Mouse (Mus musculus) heart, postnatal 0 days (tissue): ENCODE measurements around the gene Rpl23. TPM values are rescaled to one million over a fixed set of nuclear protein-coding genes. Genes with fewer than 3 reads are reported as not detected.

ENCODE experiments used
- ATAC-seq: fragments of 200-750 bp; cut with Nextera tagmentation; 2 replicates; pipeline ENCODE4 v1.8.0; 2017; ENCODE audit warnings: low read depth, moderate number of reproducible peaks, moderate library complexity; ENCODE audit not compliant: insufficient read depth
- DNase-seq: peaks from one replicate; pipeline ENCODE4 v3.0.0-alpha.2; 2016; ENCODE audit warnings: low spot score
- H3K27ac ChIP-seq: fragments of 300-500 bp; sonication (generic); 2 replicates; pipeline ENCODE4 v1.5.1; 2014; ENCODE audit warnings: low read depth, mild to moderate bottlenecking
- H3K27me3 ChIP-seq: fragments of 300-500 bp; sonication (generic); 2 replicates; pipeline ENCODE4 v1.6.1; 2014; ENCODE audit warnings: low read length, mixed read lengths; ENCODE audit not compliant: control insufficient read depth, insufficient read depth
- H3K36me3 ChIP-seq: fragments of 300-500 bp; sonication (generic); replicated peaks from 2 replicates; pipeline ENCODE4 v1.6.1; 2014; ENCODE audit warnings: low read length, mixed read lengths; ENCODE audit not compliant: control insufficient read depth, insufficient read depth
- H3K4me1 ChIP-seq: fragments of 300-500 bp; sonication (generic); 2 replicates; pipeline ENCODE4 v1.6.1; 2014; ENCODE audit warnings: antibody characterized with exemption; ENCODE audit not compliant: control insufficient read depth, insufficient read depth
- H3K4me2 ChIP-seq: fragments of 300-500 bp; sonication (generic); 2 replicates; pipeline ENCODE4 v1.6.1; 2014; ENCODE audit warnings: low read depth, mild to moderate bottlenecking, low read length, moderate library complexity
- H3K4me3 ChIP-seq: fragments of 300-500 bp; sonication (generic); 2 replicates; pipeline ENCODE4 v1.5.1; 2014; ENCODE audit warnings: low read depth, low read length
- H3K9ac ChIP-seq: fragments of 300-500 bp; sonication (generic); replicated peaks from 2 replicates; pipeline ENCODE4 v1.6.1; 2014; ENCODE audit warnings: low read depth, low read length, mixed read lengths
- H3K9me3 ChIP-seq: fragments of 300-500 bp; sonication (generic); replicated peaks from 2 replicates; pipeline ENCODE4 v1.6.1; 2016; ENCODE audit warnings: low read length; ENCODE audit not compliant: control insufficient read depth
- CTCF ChIP-seq: IDR thresholded peaks from 2 replicates; pipeline ENCODE4 v1.5.1; 2016; ENCODE audit warnings: antibody characterized with exemption, control low read depth, low read depth
- EP300 ChIP-seq: IDR thresholded peaks from 2 replicates; pipeline ENCODE4 v1.6.1; 2016; ENCODE audit warnings: antibody characterized with exemption, low read depth
- WGBS: fragments of 180-500 bp; shearing (Covaris S2); extraction: QIAGEN DNeasy Blood & Tissue Kit; methylation state at CpG from one replicate; pipeline ENCODE4 v1.1.7; 2014; 5-methylcytosine and 5-hydroxymethylcytosine counted together
- polyA plus RNA-seq: library from polyadenylated mRNA; unstranded; fragments of >200 nt; fragmentation: Nextera tagmentation; extraction: Ambion mirVana; gene quantifications from 2 replicates; pipeline ENCODE4 v1.2.1, GENCODE M21; 2015
- total RNA-seq: library from RNA; depleted of rRNA; stranded (reverse); fragments of >200 nt; gene quantifications from 2 replicates; pipeline ENCODE4 v1.2.3, GENCODE M21; 2014; ENCODE audit warnings: low replicate concordance

The Rpl23 gene
- total and polyA plus RNA-seq, 2 experiments from 2014 or later, result 208 to 394 TPM

DNA sequence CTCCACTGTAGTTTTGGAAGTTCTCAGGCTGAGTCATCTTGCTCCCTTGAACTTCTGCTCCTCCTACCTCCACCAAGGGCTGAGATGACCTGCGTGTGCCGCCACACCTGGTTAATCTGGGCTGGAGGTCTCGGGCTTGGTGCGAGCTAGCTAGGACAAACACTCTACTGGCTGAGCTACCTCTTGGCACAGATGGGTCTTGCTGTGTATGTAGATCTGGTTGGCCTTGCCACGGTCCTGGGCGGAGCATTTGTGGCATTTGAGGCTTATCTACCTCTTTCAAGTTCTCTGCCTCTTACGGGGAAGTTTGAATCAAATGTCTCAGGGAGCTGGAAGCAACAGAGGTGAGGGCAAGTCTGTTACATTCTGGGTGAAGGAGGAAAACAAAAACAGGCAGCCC is 28.1 kb upstream of the Rpl23 start:
- H3K4me1 ChIP-seq, result peaks cover 68% of the 10 kb centered on the region
- DNase-seq (no peak), ATAC-seq (no peak)
- H3K4me2 ChIP-seq, result no peak overlapping the region
- H3K36me3 ChIP-seq, result peaks cover 28% of the 10 kb centered on the region
- WGBS, result 57% methylated on average over 7 of the region's 7 CpGs
- H3K27me3 ChIP-seq, result no peaks in the 10 kb centered on the region
- no peaks in the 10 kb centered on the region for H3K9me3 ChIP-seq
- H3K9ac ChIP-seq, result no peak overlapping the region
- H3K27ac ChIP-seq, result no peak overlapping the region
- no peak overlapping the region for H3K4me3 ChIP-seq
- TF ChIP-seq CTCF (no peak), EP300 (no peak)

DNA sequence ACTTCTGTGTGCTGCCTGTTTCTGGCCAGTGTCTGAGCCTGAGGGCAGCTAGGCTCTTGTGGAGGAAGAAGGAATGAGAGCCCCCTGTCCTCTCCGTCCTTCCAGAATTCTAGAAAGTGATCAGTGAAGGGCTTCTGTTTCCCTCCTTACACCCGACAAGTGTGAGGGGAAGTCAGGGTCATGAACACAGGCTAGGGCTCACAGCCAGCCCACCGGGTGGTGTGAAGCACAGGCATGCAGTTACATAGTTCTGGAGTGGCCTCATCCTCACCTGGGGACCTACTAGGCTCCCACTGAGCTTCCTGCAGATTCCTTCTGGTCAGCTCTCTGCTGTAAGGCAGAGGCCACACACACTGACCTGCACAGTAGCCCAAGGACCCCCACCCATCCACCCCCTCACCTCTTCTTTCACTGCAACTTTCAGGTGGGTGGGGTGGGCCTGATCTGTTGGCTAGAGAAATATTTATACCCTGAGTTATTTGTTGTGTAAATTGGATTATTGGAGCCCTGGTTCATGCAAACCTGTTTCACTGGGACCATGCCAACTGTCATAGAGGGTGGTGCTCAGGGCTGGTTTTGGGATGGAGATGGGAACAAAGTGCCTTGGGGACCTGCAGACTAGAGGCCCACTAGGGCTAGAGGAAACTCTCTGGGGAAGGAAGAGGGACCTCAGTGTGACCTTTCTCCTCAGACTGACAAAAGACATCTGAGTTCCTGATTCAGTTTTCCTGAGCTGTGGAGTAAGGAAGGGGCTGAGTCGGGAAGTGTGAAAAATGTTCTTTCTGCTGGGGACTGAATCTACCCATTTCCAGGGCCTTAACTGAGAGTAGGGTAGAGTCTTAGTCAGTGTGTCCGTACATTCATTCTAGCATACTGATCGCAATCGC is 27.2 kb upstream of the Rpl23 start:
- Histone ChIP-seq H3K36me3 (peaks cover 27% of the 10 kb centered on the region), H3K9me3 (no peaks in the 10 kb centered on the region), H3K9ac (0 out of 2 replicates have a peak overlapping the region, but pooled peaks have one; percentile 16), H3K27me3 (no peaks in the 10 kb centered on the region), H3K4me2 (0 out of 2 replicates have a peak overlapping the region, but pooled peaks have one; percentile 12), H3K4me1 (peaks cover 76% of the 10 kb centered on the region), H3K4me3 (no peak overlapping the region), H3K27ac (peak overlapping the region; percentile 58; the same call in 1 of the 2 replicates)
- TF ChIP-seq EP300 (no peak), CTCF (no peak)
- WGBS, result 44% methylated on average over 7 of the region's 7 CpGs
- DNase-seq (no peak), ATAC-seq (no peak)

DNA sequence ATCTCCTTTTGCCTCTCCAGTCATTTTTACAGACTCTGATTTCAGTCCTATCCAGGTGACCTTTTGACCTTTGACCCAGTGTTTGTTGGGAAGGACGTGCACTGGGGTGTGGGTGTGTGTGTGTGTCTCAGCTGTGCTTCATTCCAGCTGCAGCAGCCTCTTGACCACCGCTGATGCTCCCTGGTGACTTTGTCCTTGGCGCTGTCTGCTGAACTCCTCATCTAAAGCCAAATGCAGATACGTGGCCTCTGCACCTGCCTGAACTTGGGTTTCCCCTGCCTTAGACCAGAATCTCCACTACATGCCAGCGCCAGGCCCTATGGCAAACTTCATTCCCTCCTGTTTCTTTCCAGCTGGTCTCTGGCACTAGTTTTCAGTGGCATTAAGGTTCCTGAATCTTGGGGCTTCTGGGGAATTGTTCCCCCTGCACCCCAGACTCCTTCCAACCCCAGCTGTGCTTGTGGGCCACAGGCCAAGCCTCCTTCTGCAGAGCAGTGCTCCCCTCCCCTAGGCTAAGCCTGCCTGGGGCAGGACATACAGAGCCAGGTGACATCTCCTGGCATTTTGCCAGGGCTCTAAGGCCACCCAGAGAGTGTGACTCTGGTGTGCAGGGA is 26.5 kb upstream of the Rpl23 start:
- 29% methylated on average over 5 of the region's 5 CpGs for whole genome bisulfite sequencing
- Histone ChIP-seq H3K9me3 (no peaks in the 10 kb centered on the region), H3K4me2 (no peak overlapping the region), H3K27me3 (no peaks in the 10 kb centered on the region), H3K4me1 (peaks cover 80% of the 10 kb centered on the region), H3K4me3 (no peak overlapping the region), H3K9ac (0 out of 2 replicates have a peak overlapping the region, but pooled peaks have one; percentile 16), H3K36me3 (peaks cover 22% of the 10 kb centered on the region), H3K27ac (peak overlapping the region; percentile 58)
- TF ChIP-seq EP300 (no peak), CTCF (no peak)
- ATAC-seq (peak; percentile 21; the same call in 1 of the 2 replicates), DNase-seq (no peak)

DNA sequence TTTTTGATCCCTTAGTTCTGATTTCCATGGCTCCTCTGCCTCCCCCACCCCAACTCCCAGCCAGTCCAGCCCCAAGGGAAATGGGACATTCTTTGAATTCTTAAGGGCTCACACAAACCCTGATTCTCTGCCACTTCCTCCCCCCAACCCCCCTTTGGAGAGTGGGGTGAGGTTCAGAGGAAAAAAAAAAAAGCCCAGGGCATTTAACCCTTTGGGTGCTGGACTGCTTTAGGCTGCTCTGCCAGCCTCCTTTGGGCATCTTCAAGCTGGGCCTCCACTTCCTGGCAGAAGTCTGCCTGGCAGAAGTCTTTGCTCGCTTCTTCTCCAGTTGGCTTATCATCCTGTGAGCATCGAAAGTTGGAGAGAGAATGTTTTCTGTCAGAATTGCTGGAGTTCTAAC is 25.9 kb upstream of the Rpl23 start:
- Histone ChIP-seq H3K9me3 (no peaks in the 10 kb centered on the region), H3K4me3 (no peak overlapping the region), H3K27ac (peak overlapping the region; percentile 58), H3K4me1 (peaks cover 80% of the 10 kb centered on the region), H3K9ac (no peak overlapping the region), H3K36me3 (peaks cover 18% of the 10 kb centered on the region), H3K27me3 (no peaks in the 10 kb centered on the region), H3K4me2 (no peak overlapping the region)
- ATAC-seq, result no peak
- TF ChIP-seq EP300 (no peak), CTCF (no peak)
- WGBS, result 40% methylated on average over 2 of the region's 2 CpGs
- DNase-seq, result no peak

DNA sequence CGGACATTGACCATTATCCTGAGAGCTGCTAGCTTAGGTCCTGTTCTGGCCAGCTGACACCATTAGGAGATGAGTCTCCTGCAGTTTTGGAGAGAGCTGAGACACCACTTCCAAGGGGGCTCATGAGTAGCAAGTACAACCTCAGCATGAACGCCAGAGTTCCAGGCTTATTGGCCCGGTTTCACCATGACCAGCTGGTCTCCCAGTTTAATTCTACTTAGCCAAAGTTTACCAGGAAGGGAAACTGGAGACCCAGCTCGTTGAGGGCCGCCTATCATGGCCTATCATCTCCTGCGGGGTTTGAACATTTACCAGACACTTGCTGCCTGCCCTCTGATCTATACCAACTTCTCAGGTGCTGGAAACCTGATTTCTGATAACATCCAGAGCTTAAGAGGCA is 25.4 kb upstream of the Rpl23 start:
- no peaks in the 10 kb centered on the region for H3K9me3 ChIP-seq
- H3K27me3 ChIP-seq, result no peaks in the 10 kb centered on the region
- H3K4me2 ChIP-seq, result no peak overlapping the region
- TF ChIP-seq CTCF (no peak), EP300 (no peak)
- H3K4me3 ChIP-seq, result no peak overlapping the region
- DNase-seq (no peak), ATAC-seq (no peak)
- H3K9ac ChIP-seq, result no peak overlapping the region
- H3K27ac ChIP-seq, result peak overlapping the region; percentile 58
- peaks cover 14% of the 10 kb centered on the region for H3K36me3 ChIP-seq
- peaks cover 77% of the 10 kb centered on the region for H3K4me1 ChIP-seq
- 36% methylated on average over 6 of the region's 6 CpGs for WGBS
